Comparison of ENCODE assay signal across 8 mouse cellular contexts in genomic region chr3:55242422-55243055, GRCm38 (mm10). TPM values are rescaled to one million over a fixed set of nuclear protein-coding genes. Genes with fewer than 3 reads are reported as not detected.
DNase-seq lines count a peak whose midpoint lies in the region; ATAC-seq lines count a peak whose summit lies in the region.

No protein-coding gene starts in this region.

- peaks cover 48% of the 10 kb centered on the region for H3K4me1 ChIP-seq in hindbrain, embryonic 13.5 days (replicated peaks)

- no peaks in the 10 kb centered on the region for H3K27me3 ChIP-seq in hindbrain, embryonic 13.5 days

- no peaks in the 10 kb centered on the region for H3K9me3 ChIP-seq in hindbrain, embryonic 13.5 days

- peak overlapping the region; percentile 99 for H3K27ac ChIP-seq in hindbrain, embryonic 13.5 days

- WGBS in hindbrain, embryonic 13.5 days = under 1% methylated on average over 41 of the region's 45 CpGs

- peaks cover 9% of the 10 kb centered on the region for H3K36me3 ChIP-seq in hindbrain, embryonic 13.5 days

- H3K9ac ChIP-seq in hindbrain, embryonic 13.5 days = peak overlapping the region; percentile 99

- peak; percentile 92 for DNase-seq in NIH3T3 (ENCODE audit: low read depth)
- peak; percentile 41 to 45 for DNase-seq in cerebellum, postnatal 36 days
- DNase-seq in frontal cortex, postnatal 36 days (ENCODE audit: low spot score in 2 of 2) = peak; percentile 90 to 91
- DNase-seq in layer of hippocampus, postnatal 36 days = peak; percentile 83 to 84
- peak; percentile 67 for DNase-seq in lung, postnatal 14 days
- peak; percentile 85 for DNase-seq in right cerebral cortex, postnatal 14 days
- no peak for DNase-seq in thymus, postnatal 14 days

- H3K4me2 ChIP-seq in hindbrain, embryonic 13.5 days = peak overlapping the region; percentile 80

- ATAC-seq in hindbrain, embryonic 13.5 days (ENCODE audit: low FRiP score) = peak; percentile 95

- peak overlapping the region; percentile 90 for H3K4me3 ChIP-seq in hindbrain, embryonic 13.5 days

RNA-seq across cellular contexts. Expression of gene Dclk1, which starts 0.4 kb away (rescaled TPM):
- polyA plus RNA-seq in hindbrain, embryonic 13.5 days (2015; fragmentation: Nextera tagmentation; extraction: Ambion mirVana) = 236 and 257 TPM in 2 replicates
- total RNA-seq in layer of hippocampus, postnatal 36 days (2021) = 100 to 1,000 TPM; 577 to 611 TPM
